ENCODE assay signal across 8 mouse cellular contexts in genomic region chr2:36136300-36136941, GRCm38 (mm10). TPM values are rescaled to one million over a fixed set of nuclear protein-coding genes. Genes with fewer than 3 reads are reported as not detected.
A peak's percentile ranks its signal among the peaks of the same experiment; 100 is the strongest.
DNase-seq lines count a peak whose midpoint lies in the region; ATAC-seq lines count a peak whose summit lies in the region.

Gene Mrrf, plus strand, starts transcription at chr2:36136389.
Gene Rbm18, minus strand, starts transcription at chr2:36136773.

- intact Hi-C loops in gastrocnemius, postnatal 14 days (cut with DNase I; ENCODE audit: low total_unique reads): no loop called here
- intact Hi-C loops in left cerebral cortex, postnatal 10 days (cut with DNase I): loop anchor here (5.0 kb wide), 1 partner anchor 76 kb away; no protein-coding TSS in a partner anchor

- peak; percentile 94 to 99 for DNase-seq in adrenal gland, adult (ENCODE audit: inconsistent age in 2 of 2, low spot score in 1 of 2)
- peak; percentile 94 for DNase-seq in embryo, embryonic 10.5 days (ENCODE audit: low spot score)
- peak; percentile 89 for DNase-seq in gastrocnemius, postnatal 14 days
- DNase-seq in left cerebral cortex, postnatal 10 days (ENCODE audit: extremely low spot score in 1 of 2, low spot score in 2 of 2): peak; percentile 85 to 95
- DNase-seq in right cerebral cortex, postnatal 25 days: peak; percentile 95
- peak; percentile 88 to 92 for DNase-seq in urinary bladder, postnatal 4 days (ENCODE audit: low spot score in 2 of 2)

- ATAC-seq in inflammation-experienced regulatory T-cells, adult 6 months: peak; percentile 94
- peak; percentile 94 for ATAC-seq in megakaryocyte-erythroid progenitor cell, adult 5-6 weeks (replicated peaks; ENCODE audit: low FRiP score, low TSS enrichment, poor library complexity, severe bottlenecking)

RNA-seq across cellular contexts. Expression of gene Mrrf, which starts in this region (rescaled TPM):
- total RNA-seq in gastrocnemius, postnatal 14 days (2021): 10 to 100 TPM; 14.8 to 18.7 TPM
- polyA plus RNA-seq in inflammation-experienced regulatory T-cells, adult 6 months (2017; shearing (Covaris generic)): 10 to 100 TPM; 12.7 to 19.7 (median 15.2) TPM
- total RNA-seq in left cerebral cortex, postnatal 10 days (2021): 10 to 100 TPM; 16.1 to 17.3 TPM
- 22.5 and 23.4 TPM in 2 replicates for total RNA-seq in megakaryocyte-erythroid progenitor cell, adult 5-6 weeks (2014; fragmentation: Nextera tagmentation)
- total RNA-seq in megakaryocyte-erythroid progenitor cell, adult 5-6 weeks (2017): 31.1 and 85.3 TPM in 2 replicates

RNA-seq across cellular contexts. Expression of gene Rbm18, which starts in this region (rescaled TPM):
- 10 to 100 TPM; 29.6 to 30.9 TPM for total RNA-seq in gastrocnemius, postnatal 14 days (2021)
- 10 to 100 TPM; 45.5 to 59.4 (median 55.0) TPM for polyA plus RNA-seq in inflammation-experienced regulatory T-cells, adult 6 months (2017; shearing (Covaris generic))
- 10 to 100 TPM; 53.4 to 54.7 TPM for total RNA-seq in left cerebral cortex, postnatal 10 days (2021)
- 16.6 and 17.7 TPM in 2 replicates for total RNA-seq in megakaryocyte-erythroid progenitor cell, adult 5-6 weeks (2014; fragmentation: Nextera tagmentation)
- 19.1 and 25.0 TPM in 2 replicates for total RNA-seq in megakaryocyte-erythroid progenitor cell, adult 5-6 weeks (2017)

Comparison
In these comparisons a context has a peak if more than half of its experiments do, and no peak if none do; other contexts are left out.
1. Peak in every context shown above with its lines: DNase-seq and ATAC-seq.